Mouse (Mus musculus) E14TG2a.4 (cell line): Measurements from ENCODE around the gene Adgrf5.

Experiments used
- H3K27me3 ChIP-seq: 2 replicates; pipeline ENCODE4 v1.6.1; 2014; ENCODE audit warnings: low read length, control low read depth; ENCODE audit not compliant: insufficient read depth
- H3K36me3 ChIP-seq: 2 replicates; pipeline ENCODE4 v1.6.1; 2014; ENCODE audit warnings: low read length, control low read depth; ENCODE audit not compliant: insufficient read depth
- H3K4me1 ChIP-seq: replicated peaks from 2 replicates; pipeline ENCODE4 v1.6.1; 2014; ENCODE audit warnings: low read depth, low read length, control low read depth
- H3K4me3 ChIP-seq: replicated peaks from 2 replicates; pipeline ENCODE4 v1.5.1; 2014; ENCODE audit warnings: mild to moderate bottlenecking, low read length
- H3K9me3 ChIP-seq: 2 replicates; pipeline ENCODE4 v1.6.1; 2014; ENCODE audit warnings: low read length, control low read depth
- CTCF ChIP-seq: conservative IDR thresholded peaks from 2 replicates; pipeline ENCODE4 v1.5.1; 2014; ENCODE audit warnings: low read length
- NANOG ChIP-seq: IDR thresholded peaks from 2 replicates; pipeline ENCODE4 v1.6.1; 2014; ENCODE audit warnings: borderline replicate concordance, low read length, mixed read lengths
- POU5F1 ChIP-seq: IDR thresholded peaks from 2 replicates; pipeline ENCODE4 v1.6.1; 2014; ENCODE audit warnings: low read length, borderline replicate concordance

Adgrf5 gene

GRCm38 (mm10) chr17:43407548-43407947, 47.3 kb downstream of the Adgrf5 start:
- H3K36me3 ChIP-seq, result no peaks in the 10 kb centered on the region
- H3K4me1 ChIP-seq, result peaks cover 9% of the 10 kb centered on the region
- no peak overlapping the region for H3K4me3 ChIP-seq
- no peak for TF ChIP-seq CTCF
- no peak for TF ChIP-seq NANOG
- no peak for TF ChIP-seq POU5F1
- H3K27me3 ChIP-seq, result no peaks in the 10 kb centered on the region
- no peaks in the 10 kb centered on the region for H3K9me3 ChIP-seq

GRCm38 (mm10) chr17:43413182-43413581, 52.9 kb downstream of the Adgrf5 start:
- Histone ChIP-seq H3K4me3 (no peak overlapping the region), H3K4me1 (no peaks in the 10 kb centered on the region), H3K36me3 (no peaks in the 10 kb centered on the region), H3K27me3 (no peaks in the 10 kb centered on the region), H3K9me3 (no peaks in the 10 kb centered on the region)
- TF ChIP-seq POU5F1 (no peak), NANOG (no peak), CTCF (no peak)

- Histone ChIP-seq H3K27me3 (no peaks in the 10 kb centered on the region), H3K36me3 (no peaks in the 10 kb centered on the region), H3K4me3 (no peak overlapping the region), H3K4me1 (no peaks in the 10 kb centered on the region), H3K9me3 (no peaks in the 10 kb centered on the region)
- peak; percentile 86 for TF ChIP-seq CTCF
- TF ChIP-seq POU5F1, result no peak
These were observed 59.0 kb downstream of the Adgrf5 start for GRCm38 (mm10) chr17:43419204-43419603.

- Histone ChIP-seq H3K9me3 (no peaks in the 10 kb centered on the region), H3K36me3 (no peaks in the 10 kb centered on the region), H3K4me1 (no peaks in the 10 kb centered on the region), H3K27me3 (no peaks in the 10 kb centered on the region), H3K4me3 (no peak overlapping the region)
- TF ChIP-seq CTCF, result no peak
- no peak for TF ChIP-seq NANOG
- TF ChIP-seq POU5F1, result no peak
These were observed 60.1 kb downstream of the Adgrf5 start for GRCm38 (mm10) chr17:43420381-43420780.

- no peak for TF ChIP-seq CTCF
- Histone ChIP-seq H3K27me3 (no peaks in the 10 kb centered on the region), H3K4me1 (no peaks in the 10 kb centered on the region), H3K36me3 (no peaks in the 10 kb centered on the region), H3K4me3 (no peak overlapping the region), H3K9me3 (no peaks in the 10 kb centered on the region)
These were observed 63.7 kb downstream of the Adgrf5 start for GRCm38 (mm10) chr17:43423953-43424352.

GRCm38 (mm10) chr17:43431692-43432091, 71.4 kb downstream of the Adgrf5 start:
- Histone ChIP-seq H3K36me3 (no peaks in the 10 kb centered on the region), H3K9me3 (no peaks in the 10 kb centered on the region), H3K4me1 (no peaks in the 10 kb centered on the region), H3K4me3 (no peak overlapping the region), H3K27me3 (no peaks in the 10 kb centered on the region)
- no peak for TF ChIP-seq NANOG
- TF ChIP-seq POU5F1, result no peak
- TF ChIP-seq CTCF, result no peak

- H3K36me3 ChIP-seq, result no peaks in the 10 kb centered on the region
- TF ChIP-seq POU5F1 (no peak), NANOG (no peak), CTCF (no peak)
- no peaks in the 10 kb centered on the region for H3K4me1 ChIP-seq
- H3K4me3 ChIP-seq, result no peak overlapping the region
- no peaks in the 10 kb centered on the region for H3K27me3 ChIP-seq
- H3K9me3 ChIP-seq, result no peaks in the 10 kb centered on the region
These were observed 74.2 kb downstream of the Adgrf5 start for GRCm38 (mm10) chr17:43434485-43434884.

GRCm38 (mm10) chr17:43451216-43451615, 91.0 kb downstream of the Adgrf5 start:
- Histone ChIP-seq H3K27me3 (no peaks in the 10 kb centered on the region), H3K9me3 (no peaks in the 10 kb centered on the region), H3K4me3 (no peak overlapping the region), H3K4me1 (no peaks in the 10 kb centered on the region), H3K36me3 (no peaks in the 10 kb centered on the region)
- TF ChIP-seq CTCF (no peak), POU5F1 (no peak), NANOG (no peak)

GRCm38 (mm10) chr17:43458598-43458997, 98.3 kb downstream of the Adgrf5 start:
- H3K36me3 ChIP-seq, result no peaks in the 10 kb centered on the region
- H3K27me3 ChIP-seq, result no peaks in the 10 kb centered on the region
- H3K4me3 ChIP-seq, result no peak overlapping the region
- H3K4me1 ChIP-seq, result peaks cover 3% of the 10 kb centered on the region; the same call in 1 of the 2 replicates
- H3K9me3 ChIP-seq, result no peaks in the 10 kb centered on the region
- no peak for TF ChIP-seq NANOG
- peak; percentile 78 for TF ChIP-seq POU5F1
- peak; percentile 51 for TF ChIP-seq CTCF
